Comparison of ENCODE assay signal across 8 mouse cellular contexts in the genomic region with DNA sequence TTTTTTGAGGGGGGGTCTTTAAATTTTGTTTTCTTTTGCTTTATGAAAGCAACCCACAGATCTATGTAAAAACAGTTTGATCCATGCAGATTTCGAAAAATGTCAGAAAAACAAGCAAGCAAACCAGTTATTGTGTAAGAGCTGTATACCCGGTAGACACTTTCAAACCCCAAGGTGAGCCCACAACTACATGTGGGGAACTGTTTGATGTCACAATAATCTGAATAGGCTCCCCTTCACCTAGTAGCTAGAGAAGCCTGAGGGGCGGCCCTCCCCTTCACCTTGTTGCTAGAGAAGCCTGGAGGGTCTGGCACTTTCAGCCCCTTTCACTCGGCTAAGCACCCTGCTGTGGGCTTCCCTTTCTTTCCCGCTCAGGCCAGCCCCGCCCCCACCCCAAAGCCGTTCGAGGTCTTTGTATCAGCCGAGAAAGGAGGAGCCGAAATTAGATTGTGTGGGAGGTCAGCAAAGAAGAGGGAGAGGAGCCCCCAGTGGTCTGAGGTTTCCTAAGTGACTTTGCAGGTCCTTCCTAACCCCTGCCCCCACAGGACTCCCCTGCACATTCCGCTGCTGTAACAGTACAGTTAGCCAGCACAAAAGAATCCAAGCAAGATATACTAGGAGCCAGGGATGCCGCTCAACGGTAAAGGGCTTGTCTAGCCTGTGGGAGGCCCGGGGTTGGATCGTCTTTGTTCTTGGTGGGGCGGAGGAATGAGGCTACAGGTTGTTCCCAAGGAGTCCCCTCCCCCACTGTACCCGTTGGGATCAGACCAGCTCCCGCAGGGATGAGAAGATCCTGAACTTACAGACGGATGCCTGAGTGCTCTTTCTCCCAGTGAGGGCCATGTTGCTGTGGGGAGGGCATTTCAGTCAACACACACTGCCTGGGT.
DNase-seq lines count a peak whose midpoint lies in the region; ATAC-seq lines count a peak whose summit lies in the region.

No protein-coding gene starts in this region.

- H3K9me3 ChIP-seq in forebrain, embryonic 10.5 days = no peaks in the 10 kb centered on the region
- H3K9me3 ChIP-seq in intestine, embryonic 14.5 days (ENCODE audit: control insufficient read depth, low read length) = no peaks in the 10 kb centered on the region
- H3K9me3 ChIP-seq in midbrain, embryonic 15.5 days = no peaks in the 10 kb centered on the region

- peak; percentile 36 for DNase-seq in kidney, postnatal 10 days
- DNase-seq in kidney, postnatal 25 days = no peak
- peak; percentile 100 for DNase-seq in R1 (ENCODE audit: low read depth, low spot score)
- peak; percentile 93 for DNase-seq in forebrain, embryonic 10.5 days (ENCODE audit: extremely low spot score, low spot score)
- peak; percentile 77 for DNase-seq in intestine, embryonic 14.5 days (ENCODE audit: low spot score)
- no peak for DNase-seq in spleen, adult 18-20 months

- 0 out of 2 replicates have a peak, but pooled peaks have one; percentile 53 for ATAC-seq in intestine, embryonic 14.5 days (replicated peaks; ENCODE audit: low FRiP score, low TSS enrichment, low read depth)
- ATAC-seq in midbrain, embryonic 15.5 days (replicated peaks) = peak; percentile 29; the same call in 1 of the 2 replicates
- ATAC-seq in inflammation-experienced regulatory T-cells, adult 6 months = no peak

- H3K4me2 ChIP-seq in intestine, embryonic 14.5 days (ENCODE audit: low read length) = peak overlapping the region; percentile 60
- H3K4me2 ChIP-seq in midbrain, embryonic 15.5 days = peak overlapping the region; percentile 52

- peak overlapping the region; percentile 39 for H3K9ac ChIP-seq in intestine, embryonic 14.5 days (ENCODE audit: low read length)
- peak overlapping the region; percentile 31; the same call in 1 of the 2 replicates for H3K9ac ChIP-seq in midbrain, embryonic 15.5 days

- H3K27ac ChIP-seq in forebrain, embryonic 10.5 days = peak overlapping the region; percentile 98
- no peak overlapping the region for H3K27ac ChIP-seq in intestine, embryonic 14.5 days (ENCODE audit: low read depth)
- peak overlapping the region; percentile 41; the same call in 1 of the 2 replicates for H3K27ac ChIP-seq in midbrain, embryonic 15.5 days

- peak overlapping the region; percentile 51 for H3K4me3 ChIP-seq in forebrain, embryonic 10.5 days
- H3K4me3 ChIP-seq in intestine, embryonic 14.5 days (ENCODE audit: low read depth, low read length) = peak overlapping the region; percentile 31
- peak overlapping the region; percentile 25 for H3K4me3 ChIP-seq in midbrain, embryonic 15.5 days

- H3K27me3 ChIP-seq in forebrain, embryonic 10.5 days (ENCODE audit: poor library complexity, severe bottlenecking) = no peaks in the 10 kb centered on the region
- no peaks in the 10 kb centered on the region for H3K27me3 ChIP-seq in intestine, embryonic 14.5 days (replicated peaks; ENCODE audit: control insufficient read depth, insufficient read depth, low read length)
- H3K27me3 ChIP-seq in midbrain, embryonic 15.5 days (replicated peaks) = no peaks in the 10 kb centered on the region

- peaks cover 54% of the 10 kb centered on the region for H3K4me1 ChIP-seq in forebrain, embryonic 10.5 days
- H3K4me1 ChIP-seq in intestine, embryonic 14.5 days (replicated peaks; ENCODE audit: control insufficient read depth, insufficient read depth, low read length) = peaks cover 15% of the 10 kb centered on the region; the same call in 1 of the 2 replicates
- H3K4me1 ChIP-seq in midbrain, embryonic 15.5 days = peaks cover 25% of the 10 kb centered on the region

- under 1% methylated on average over 19 of the region's 19 CpGs for WGBS in forebrain, embryonic 10.5 days
- WGBS in intestine, embryonic 14.5 days = 5% methylated on average over 18 of the region's 19 CpGs
- WGBS in midbrain, embryonic 15.5 days = under 1% methylated on average over 19 of the region's 19 CpGs

- H3K36me3 ChIP-seq in forebrain, embryonic 10.5 days (replicated peaks) = no peaks in the 10 kb centered on the region
- H3K36me3 ChIP-seq in intestine, embryonic 14.5 days (ENCODE audit: control insufficient read depth, insufficient read depth, low read length) = no peaks in the 10 kb centered on the region
- H3K36me3 ChIP-seq in midbrain, embryonic 15.5 days (replicated peaks) = no peaks in the 10 kb centered on the region

Comparison
In these comparisons a context has a peak if more than half of its experiments do, and no peak if none do; other contexts are left out.
1. DNase-seq: peak in kidney, postnatal 10 days (single experiment), R1 (single experiment), forebrain, embryonic 10.5 days (single experiment) and intestine, embryonic 14.5 days (single experiment); none in kidney, postnatal 25 days (0 of 2) and spleen, adult 18-20 months (0 of 2).
2. Peak in every context shown above with its lines, with median percentiles within 50 percentile points of each other: H3K4me3 ChIP-seq.